Mouse (Mus musculus): ENCODE measurements around the gene Pfdn4. TPM values are rescaled to one million over a fixed set of nuclear protein-coding genes. Genes with fewer than 3 reads are reported as not detected.

The Pfdn4 gene
- polyA plus RNA-seq, 1 experiment from 2014 or later = 71.5 TPM

- H3K36me3 ChIP-seq = no peaks in the 10 kb centered on the region
- H3K4me3 ChIP-seq = peak overlapping the region; percentile 52
- no peaks in the 10 kb centered on the region for H3K9me3 ChIP-seq
- DNase-seq (ENCODE audit: low spot score) = peak; percentile 89
- WGBS = 2% methylated on average over 12 of the region's 12 CpGs
- H3K4me1 ChIP-seq = peaks cover 25% of the 10 kb centered on the region
- H3K27me3 ChIP-seq (ENCODE audit: insufficient read depth, poor library complexity, severe bottlenecking) = peaks cover 34% of the 10 kb centered on the region
- no peak overlapping the region; the same call in 1 of the 2 replicates for H3K27ac ChIP-seq
Measured at GRCm38 (mm10) chr2:170508821-170509220, 12.6 kb downstream of the Pfdn4 start.

GRCm38 (mm10) chr2:170511073-170511891, 15.1 kb downstream of the Pfdn4 start:
- WGBS = under 1% methylated on average over 68 of the region's 69 CpGs
- peak overlapping the region; percentile 96 for H3K4me3 ChIP-seq
- H3K36me3 ChIP-seq = peaks cover 7% of the 10 kb centered on the region
- H3K27me3 ChIP-seq (ENCODE audit: insufficient read depth, poor library complexity, severe bottlenecking) = peaks cover 16% of the 10 kb centered on the region
- peak overlapping the region; percentile 99 for H3K27ac ChIP-seq
- DNase-seq (ENCODE audit: low spot score) = peak; percentile 92
- no peaks in the 10 kb centered on the region for H3K9me3 ChIP-seq
- peaks cover 26% of the 10 kb centered on the region for H3K4me1 ChIP-seq

GRCm38 (mm10) chr2:170513756-170514155, 17.5 kb downstream of the Pfdn4 start:
- WGBS = 89% methylated on average over 12 of the region's 12 CpGs
- Histone ChIP-seq H3K4me3 (no peak overlapping the region), H3K27ac (no peak overlapping the region), H3K9me3 (no peaks in the 10 kb centered on the region), H3K36me3 (peaks cover 31% of the 10 kb centered on the region), H3K27me3 (ENCODE audit: insufficient read depth, poor library complexity, severe bottlenecking) (0 out of 2 replicates have a peak, but pooled peaks cover 5% of the 10 kb centered on the region), H3K4me1 (peaks cover 26% of the 10 kb centered on the region)
- no peak for DNase-seq (ENCODE audit: low spot score)

GRCm38 (mm10) chr2:170520321-170520971, 24.2 kb downstream of the Pfdn4 start:
- H3K27me3 ChIP-seq (ENCODE audit: insufficient read depth, poor library complexity, severe bottlenecking) = peaks cover 10% of the 10 kb centered on the region; the same call in 1 of the 2 replicates
- H3K4me1 ChIP-seq = no peaks in the 10 kb centered on the region
- 8% methylated on average over 7 of the region's 7 CpGs for WGBS
- H3K4me3 ChIP-seq = no peak overlapping the region
- H3K27ac ChIP-seq = no peak overlapping the region
- H3K9me3 ChIP-seq = no peaks in the 10 kb centered on the region
- DNase-seq (ENCODE audit: low spot score) = no peak
- peaks cover 39% of the 10 kb centered on the region for H3K36me3 ChIP-seq

- H3K9me3 ChIP-seq = no peaks in the 10 kb centered on the region
- DNase-seq (ENCODE audit: low spot score) = no peak
- H3K27ac ChIP-seq = no peak overlapping the region
- H3K36me3 ChIP-seq = no peaks in the 10 kb centered on the region
- H3K27me3 ChIP-seq (ENCODE audit: insufficient read depth, poor library complexity, severe bottlenecking) = peaks cover 15% of the 10 kb centered on the region; the same call in 1 of the 2 replicates
- WGBS = 63% methylated on average over 8 of the region's 8 CpGs
- H3K4me1 ChIP-seq = no peaks in the 10 kb centered on the region; the same call in 1 of the 2 replicates
- H3K4me3 ChIP-seq = no peak overlapping the region
Measured at GRCm38 (mm10) chr2:170526513-170526912, 30.3 kb downstream of the Pfdn4 start.

- H3K4me1 ChIP-seq = no peaks in the 10 kb centered on the region; the same call in 1 of the 2 replicates
- H3K9me3 ChIP-seq = no peaks in the 10 kb centered on the region
- no peak for DNase-seq (ENCODE audit: low spot score)
- WGBS = 93% methylated on average over 16 of the region's 16 CpGs
- H3K4me3 ChIP-seq = no peak overlapping the region
- no peaks in the 10 kb centered on the region for H3K36me3 ChIP-seq
- no peak overlapping the region for H3K27ac ChIP-seq
- 0 out of 2 replicates have a peak, but pooled peaks cover 8% of the 10 kb centered on the region for H3K27me3 ChIP-seq (ENCODE audit: insufficient read depth, poor library complexity, severe bottlenecking)
Measured at GRCm38 (mm10) chr2:170528061-170528460, 31.8 kb downstream of the Pfdn4 start.

GRCm38 (mm10) chr2:170529766-170530165, 33.5 kb downstream of the Pfdn4 start:
- H3K4me1 ChIP-seq = no peaks in the 10 kb centered on the region; the same call in 1 of the 2 replicates
- no peaks in the 10 kb centered on the region for H3K36me3 ChIP-seq
- H3K27me3 ChIP-seq (ENCODE audit: insufficient read depth, poor library complexity, severe bottlenecking) = 0 out of 2 replicates have a peak, but pooled peaks cover 8% of the 10 kb centered on the region
- no peak for DNase-seq (ENCODE audit: low spot score)
- WGBS = 80% methylated on average over 7 of the region's 7 CpGs
- no peak overlapping the region for H3K27ac ChIP-seq
- no peak overlapping the region for H3K4me3 ChIP-seq
- no peaks in the 10 kb centered on the region for H3K9me3 ChIP-seq

GRCm38 (mm10) chr2:170530256-170530655, 34.0 kb downstream of the Pfdn4 start:
- Histone ChIP-seq H3K27me3 (ENCODE audit: insufficient read depth, poor library complexity, severe bottlenecking) (0 out of 2 replicates have a peak, but pooled peaks cover 8% of the 10 kb centered on the region), H3K36me3 (no peaks in the 10 kb centered on the region), H3K4me3 (no peak overlapping the region), H3K4me1 (no peaks in the 10 kb centered on the region; the same call in 1 of the 2 replicates), H3K27ac (no peak overlapping the region), H3K9me3 (no peaks in the 10 kb centered on the region)
- DNase-seq (ENCODE audit: low spot score) = no peak
- WGBS = 82% methylated on average over 3 of the region's 3 CpGs

GRCm38 (mm10) chr2:170534116-170534802, 38.0 kb downstream of the Pfdn4 start:
- H3K27me3 ChIP-seq (ENCODE audit: insufficient read depth, poor library complexity, severe bottlenecking) = 0 out of 2 replicates have a peak, but pooled peaks cover 8% of the 10 kb centered on the region
- H3K4me3 ChIP-seq = no peak overlapping the region
- no peak for DNase-seq (ENCODE audit: low spot score)
- no peaks in the 10 kb centered on the region for H3K4me1 ChIP-seq
- no peaks in the 10 kb centered on the region for H3K9me3 ChIP-seq
- H3K36me3 ChIP-seq = no peaks in the 10 kb centered on the region
- WGBS = 52% methylated on average over 10 of the region's 12 CpGs
- no peak overlapping the region for H3K27ac ChIP-seq

GRCm38 (mm10) chr2:170534803-170535174, 38.6 kb downstream of the Pfdn4 start:
- 90% methylated on average over 11 of the region's 11 CpGs for WGBS
- H3K27me3 ChIP-seq (ENCODE audit: insufficient read depth, poor library complexity, severe bottlenecking) = 0 out of 2 replicates have a peak, but pooled peaks cover 8% of the 10 kb centered on the region
- no peaks in the 10 kb centered on the region for H3K9me3 ChIP-seq

GRCm38 (mm10) chr2:170535841-170536240, 39.6 kb downstream of the Pfdn4 start:
- H3K36me3 ChIP-seq = no peaks in the 10 kb centered on the region
- H3K27ac ChIP-seq = no peak overlapping the region
- H3K27me3 ChIP-seq (ENCODE audit: insufficient read depth, poor library complexity, severe bottlenecking) = 0 out of 2 replicates have a peak, but pooled peaks cover 8% of the 10 kb centered on the region
- no peaks in the 10 kb centered on the region for H3K9me3 ChIP-seq
- no peaks in the 10 kb centered on the region for H3K4me1 ChIP-seq
- DNase-seq (ENCODE audit: low spot score) = no peak
- H3K4me3 ChIP-seq = no peak overlapping the region

More at GRCm38 (mm10) chr2:170534803-170535174, 38.6 kb downstream of the Pfdn4 start:
- Histone ChIP-seq H3K27ac (no peak overlapping the region), H3K36me3 (no peaks in the 10 kb centered on the region), H3K4me1 (no peaks in the 10 kb centered on the region), H3K4me3 (no peak overlapping the region)
- no peak for DNase-seq (ENCODE audit: low spot score)

GRCm38 (mm10) chr2:170539211-170539610, 43.0 kb downstream of the Pfdn4 start:
- 81% methylated on average over 9 of the region's 9 CpGs for WGBS

More at GRCm38 (mm10) chr2:170539211-170539610, 43.0 kb downstream of the Pfdn4 start:
- H3K36me3 ChIP-seq = no peaks in the 10 kb centered on the region
- no peaks in the 10 kb centered on the region for H3K4me1 ChIP-seq
- no peaks in the 10 kb centered on the region for H3K27me3 ChIP-seq (ENCODE audit: insufficient read depth, poor library complexity, severe bottlenecking)
- DNase-seq (ENCODE audit: low spot score) = no peak
- H3K9me3 ChIP-seq = no peaks in the 10 kb centered on the region
- no peak overlapping the region for H3K4me3 ChIP-seq
- no peak overlapping the region for H3K27ac ChIP-seq

Measured in heart, embryonic 10.5 days (tissue).